Mouse (Mus musculus): ENCODE measurements around the gene Prkg1.

GRCm38 (mm10) chr19:31655826-31656225, 109.0 kb downstream of the Prkg1 start:
- TF ChIP-seq POLR2A (IDR thresholded peaks at IDR 0.05; ENCODE audit: insufficient read depth, low read depth, low read length): no peak
- TF ChIP-seq CTCF (IDR thresholded peaks at IDR 0.05): no peak
- no peak for TF ChIP-seq EP300 (IDR thresholded peaks at IDR 0.05; ENCODE audit: insufficient read depth, low read depth, low read length)
